Mouse (Mus musculus): ENCODE results near the gene Olfr1181. TPM values are rescaled to one million over a fixed set of nuclear protein-coding genes. Genes with fewer than 3 reads are reported as not detected.

Olfr1181 gene
- not detected in 2 replicates for polyA plus RNA-seq (2012; rRNA removed; ENCODE audit: low replicate concordance)

DNA sequence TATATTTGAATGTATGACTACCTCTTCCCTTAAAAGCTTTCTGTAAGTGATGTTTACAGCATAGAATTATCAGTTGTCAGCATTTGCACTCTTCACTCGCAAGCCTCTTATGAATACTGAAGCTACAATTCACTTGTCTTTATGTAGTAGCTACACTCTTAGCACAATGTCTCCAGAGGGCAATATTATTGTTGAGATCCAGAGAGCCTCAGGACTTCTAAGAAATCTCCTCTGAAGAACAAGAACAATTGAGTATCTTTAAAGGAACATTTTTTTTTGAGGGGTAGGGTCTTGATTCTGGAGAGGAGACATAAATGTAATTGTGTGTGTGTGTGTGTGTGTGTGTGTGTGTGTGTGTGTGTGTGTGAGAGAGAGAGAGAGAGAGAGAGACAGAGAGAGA is at the start of gene Olfr1181:
Olfr1181 (minus strand) TSS at position 101 of the 400 bp plus-strand sequence.

DNA sequence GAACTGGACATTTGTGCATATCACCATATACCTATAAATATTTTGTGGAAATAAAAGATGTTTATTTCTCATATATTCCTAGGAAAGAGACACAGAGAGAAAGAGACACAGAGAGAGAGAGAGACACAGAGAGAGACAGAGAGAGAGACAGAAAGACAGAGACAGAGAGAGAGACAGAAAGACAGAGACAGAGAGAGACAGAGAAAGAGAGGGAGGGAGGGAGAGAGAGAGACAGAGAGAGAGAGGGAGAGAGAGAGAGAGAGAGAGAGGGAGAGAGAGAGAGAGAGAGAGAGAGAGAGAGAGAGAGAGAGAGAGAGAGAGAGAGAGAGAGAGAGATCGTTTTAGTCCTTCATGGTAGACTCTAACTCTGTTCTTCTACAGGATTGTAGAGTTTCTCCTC is 28.6 kb upstream of the Olfr1181 start, which contains the start of gene Olfr1183:
Olfr1183 (plus strand) TSS at position 301 of the 400 bp plus-strand sequence.

DNA sequence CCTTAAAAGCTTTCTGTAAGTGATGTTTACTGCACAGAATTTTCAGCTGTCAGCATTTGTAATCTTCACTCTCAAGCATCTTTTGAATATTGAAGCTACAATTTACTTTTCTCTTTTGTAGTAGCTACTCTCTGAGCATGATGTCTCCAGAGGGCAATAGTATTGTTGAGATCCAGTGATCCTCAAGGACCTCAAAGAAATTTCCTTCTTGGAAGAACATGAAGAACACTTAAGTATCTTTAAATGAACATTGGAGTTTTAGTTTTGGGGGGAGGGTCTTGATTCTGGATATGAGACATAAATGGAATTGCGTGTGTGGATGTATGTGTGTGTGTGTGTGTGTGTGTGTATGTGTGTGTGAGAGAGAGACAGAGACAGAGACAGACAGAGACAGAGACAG is 23.1 kb upstream of the Olfr1181 start, which contains the start of gene Gm13757:
Gm13757 (minus strand) TSS at position 101 of the 400 bp plus-strand sequence.

DNA sequence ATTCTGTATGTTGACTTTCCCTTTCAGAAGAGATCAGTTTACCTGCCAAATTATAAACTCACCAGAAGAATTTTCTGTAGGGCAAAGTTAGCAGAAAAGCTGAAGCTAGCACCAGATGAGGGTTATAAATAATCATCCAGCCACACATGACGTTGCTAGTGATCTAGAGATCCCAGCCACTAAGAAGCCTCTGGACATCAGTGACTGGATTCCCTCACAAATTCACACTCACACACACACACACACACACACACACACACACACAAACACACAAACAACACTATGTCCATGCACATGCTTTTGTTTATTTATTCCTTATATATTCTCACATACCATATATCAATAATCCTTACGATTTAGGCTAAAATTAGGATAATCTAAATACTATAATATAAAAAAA is 6.9 kb downstream of the Olfr1181 start, which contains the start of gene Olfr1180:
Olfr1180 (minus strand) TSS at position 101 of the 400 bp plus-strand sequence.

DNA sequence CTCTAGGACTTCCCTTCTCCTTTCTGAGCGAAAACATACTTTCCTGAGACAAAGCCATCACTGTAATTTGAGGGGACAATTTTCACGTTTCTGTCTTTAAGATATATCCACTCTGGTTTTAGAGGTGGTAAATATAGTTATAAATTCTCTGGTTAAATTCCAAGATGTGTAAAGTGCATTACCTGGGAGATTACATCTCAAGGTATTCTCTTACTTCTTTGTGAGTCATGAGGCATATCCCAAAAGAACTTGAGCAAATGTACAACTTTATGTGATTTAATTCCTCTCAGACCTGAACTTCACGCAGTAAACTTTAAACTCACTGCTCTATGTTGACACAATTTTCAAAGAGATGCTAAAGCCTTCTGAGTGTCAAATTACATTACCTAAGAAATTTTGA is 19.6 kb downstream of the Olfr1181 start, which contains the start of gene Olfr1179:
Olfr1179 (minus strand) TSS at position 101 of the 400 bp plus-strand sequence.

DNA sequence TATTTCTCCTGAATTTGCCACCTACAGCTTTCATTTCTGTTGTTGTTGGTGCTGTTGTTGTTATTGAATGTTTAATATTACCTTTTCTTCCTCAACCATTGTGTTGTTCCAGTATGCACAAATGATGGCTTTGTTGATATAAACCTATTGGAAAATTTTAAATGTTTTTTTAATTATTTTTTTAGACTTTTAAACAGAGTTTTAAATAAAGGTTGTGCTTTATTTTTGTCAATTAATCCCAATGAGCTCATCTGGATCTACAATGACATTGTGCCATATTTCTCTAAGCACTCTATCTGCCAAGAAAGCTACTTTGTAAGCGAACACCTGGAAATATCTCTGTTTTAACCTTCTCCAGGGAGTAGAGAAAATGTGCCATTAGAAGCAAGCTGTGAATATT is 39.2 kb downstream of the Olfr1181 start, which contains the start of gene Olfr1178:
Olfr1178 (plus strand) TSS at position 301 of the 400 bp plus-strand sequence.

Other genes with a start within 250 kb of the Olfr1181 start
- gene Olfr1168, start 244.3 kb downstream of the Olfr1181 start, polyA plus RNA-seq (2012; rRNA removed; ENCODE audit: low replicate concordance) = not detected in 2 replicates
- not detected in 2 replicates for gene Olfr1170, start 197.8 kb downstream of the Olfr1181 start, polyA plus RNA-seq (2012; rRNA removed; ENCODE audit: low replicate concordance)
- not detected in 2 replicates for gene Olfr1173, start 146.3 kb downstream of the Olfr1181 start, polyA plus RNA-seq (2012; rRNA removed; ENCODE audit: low replicate concordance)
- not detected in 2 replicates for gene Olfr1174-ps, start 111.0 kb downstream of the Olfr1181 start, polyA plus RNA-seq (2012; rRNA removed; ENCODE audit: low replicate concordance)
- gene Olfr1175-ps, start 99.0 kb downstream of the Olfr1181 start, polyA plus RNA-seq (2012; rRNA removed; ENCODE audit: low replicate concordance) = not detected in 2 replicates
- gene Olfr1176, start 89.5 kb downstream of the Olfr1181 start, polyA plus RNA-seq (2012; rRNA removed; ENCODE audit: low replicate concordance) = not detected in 2 replicates
- not detected in 2 replicates for gene Olfr1177-ps, start 79.7 kb downstream of the Olfr1181 start, polyA plus RNA-seq (2012; rRNA removed; ENCODE audit: low replicate concordance)
- not detected in 2 replicates for gene Olfr1178, start 39.1 kb downstream of the Olfr1181 start, polyA plus RNA-seq (2012; rRNA removed; ENCODE audit: low replicate concordance)
- not detected in 2 replicates for gene Olfr1179, start 19.7 kb downstream of the Olfr1181 start, polyA plus RNA-seq (2012; rRNA removed; ENCODE audit: low replicate concordance)
- not detected in 2 replicates for gene Olfr1180, start 7.0 kb downstream of the Olfr1181 start, polyA plus RNA-seq (2012; rRNA removed; ENCODE audit: low replicate concordance)
- gene Gm13757, start 23.0 kb upstream of the Olfr1181 start, polyA plus RNA-seq (2012; rRNA removed; ENCODE audit: low replicate concordance) = not detected in 2 replicates
- not detected in 2 replicates for gene Olfr1183, start 28.7 kb upstream of the Olfr1181 start, polyA plus RNA-seq (2012; rRNA removed; ENCODE audit: low replicate concordance)
- not detected in 2 replicates for gene Olfr1184, start 57.4 kb upstream of the Olfr1181 start, polyA plus RNA-seq (2012; rRNA removed; ENCODE audit: low replicate concordance)
- gene Olfr1185-ps1, start 67.1 kb upstream of the Olfr1181 start, polyA plus RNA-seq (2012; rRNA removed; ENCODE audit: low replicate concordance) = not detected in 2 replicates
- gene Olfr1186, start 92.4 kb upstream of the Olfr1181 start, polyA plus RNA-seq (2012; rRNA removed; ENCODE audit: low replicate concordance) = not detected in 2 replicates
- gene Olfr1188, start 130.8 kb upstream of the Olfr1181 start, polyA plus RNA-seq (2012; rRNA removed; ENCODE audit: low replicate concordance) = not detected in 2 replicates
- gene Olfr1189, start 160.3 kb upstream of the Olfr1181 start, polyA plus RNA-seq (2012; rRNA removed; ENCODE audit: low replicate concordance) = not detected in 2 replicates
- not detected in 2 replicates for gene Olfr1191-ps1, start 214.4 kb upstream of the Olfr1181 start, polyA plus RNA-seq (2012; rRNA removed; ENCODE audit: low replicate concordance)
- gene Olfr1192-ps1, start 222.3 kb upstream of the Olfr1181 start, polyA plus RNA-seq (2012; rRNA removed; ENCODE audit: low replicate concordance) = not detected in 2 replicates
- gene Olfr1193, start 249.5 kb upstream of the Olfr1181 start, polyA plus RNA-seq (2012; rRNA removed; ENCODE audit: low replicate concordance) = not detected in 2 replicates